Mouse (Mus musculus) adrenal gland, postnatal 4 days (tissue): ENCODE measurements around the gene Olfr1324. TPM values are rescaled to one million over a fixed set of nuclear protein-coding genes. Genes with fewer than 3 reads are reported as not detected.
"Not testable (repeated sequence)": the region's sequence is repeated elsewhere in the genome, so short reads cannot be mapped to it uniquely, and the experiment has no call there.

Experiments
- DNase-seq, 2 experiments: peaks; one replicate each; pipeline ENCODE4 v3.0.0; 2021 to 2022; ENCODE audit warnings: low spot score in 2 of 2, mixed read lengths in 2 of 2
- long read RNA-seq, 2 experiments: library from polyadenylated mRNA; stranded (forward); transcript quantifications; one replicate each; pipeline ENCODE4 v2.0.0; 2021
- total RNA-seq, 2 experiments: library from RNA; stranded (reverse); gene quantifications; 2 replicates each; pipeline ENCODE4 v1.2.3; 2021

The Olfr1324 gene
- not detected for total RNA-seq
- long read RNA-seq, experiment 1, result 0 reads
- long read RNA-seq, experiment 2, result 0 reads

GRCm38 (mm10) chrX:50428398-50428797 is at the start of gene Olfr1324:
Gene Olfr1324 (minus strand): TSS chrX:50428498.
- DNase-seq, result no peak

DNA sequence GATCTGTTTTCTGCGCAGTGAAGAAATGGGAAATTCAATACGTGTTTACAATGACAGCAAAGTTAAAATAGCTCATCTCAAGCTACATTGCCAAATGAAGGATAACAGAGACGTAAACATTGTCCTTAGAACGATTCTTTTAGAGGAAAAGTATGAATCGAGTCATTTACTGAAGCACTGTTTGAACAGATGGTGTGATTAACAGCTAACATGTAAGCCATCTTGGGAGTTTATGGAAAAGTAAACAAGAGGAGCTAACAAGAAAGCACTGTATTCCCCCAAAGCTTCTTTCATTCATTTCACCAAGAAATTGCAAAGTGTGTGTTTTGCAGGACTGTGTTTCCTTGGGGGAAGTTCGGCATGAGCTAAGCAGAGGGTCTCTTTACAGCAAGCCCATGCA is 42.0 kb upstream of the Olfr1324 start:
- DNase-seq, result not testable (repeated sequence)

DNA sequence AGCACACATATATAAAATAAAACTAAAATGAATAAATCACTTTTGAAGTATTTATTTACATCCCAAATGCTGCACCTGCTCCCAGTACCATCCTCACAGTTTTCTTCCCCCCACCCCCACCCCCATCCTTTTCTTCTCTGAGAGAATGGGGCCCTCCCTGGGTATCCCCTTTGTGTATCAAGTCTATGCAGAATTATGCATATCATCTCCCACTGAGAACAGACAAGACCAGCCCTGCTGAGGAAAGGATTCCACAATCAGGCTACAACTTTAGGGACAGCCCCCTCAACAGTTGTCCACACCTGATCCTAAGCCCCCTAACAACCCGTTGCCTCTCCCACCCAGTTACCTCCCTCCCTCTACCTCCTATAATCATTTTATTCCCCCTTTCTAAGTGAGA is 27.8 kb upstream of the Olfr1324 start:
- no peak for DNase-seq

DNA sequence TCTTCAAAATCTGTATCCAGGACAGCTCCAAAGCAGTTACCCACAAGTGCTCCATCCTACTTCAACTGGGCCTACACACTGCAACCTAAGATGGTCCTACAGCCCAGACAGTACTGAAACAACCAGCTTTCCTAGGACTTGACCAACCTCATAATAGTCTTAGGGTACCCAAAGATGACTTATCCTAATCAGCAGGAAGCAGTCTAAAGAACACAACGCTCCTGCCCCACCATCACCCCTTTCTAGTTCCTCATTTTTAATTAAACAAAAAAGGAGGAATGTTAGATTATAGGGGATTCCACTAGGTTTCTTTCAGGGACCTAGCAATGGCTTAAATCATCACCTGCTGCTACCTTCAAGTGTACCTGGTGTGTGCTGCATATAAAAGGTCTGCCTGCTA is 15.1 kb upstream of the Olfr1324 start:
- no peak for DNase-seq

DNA sequence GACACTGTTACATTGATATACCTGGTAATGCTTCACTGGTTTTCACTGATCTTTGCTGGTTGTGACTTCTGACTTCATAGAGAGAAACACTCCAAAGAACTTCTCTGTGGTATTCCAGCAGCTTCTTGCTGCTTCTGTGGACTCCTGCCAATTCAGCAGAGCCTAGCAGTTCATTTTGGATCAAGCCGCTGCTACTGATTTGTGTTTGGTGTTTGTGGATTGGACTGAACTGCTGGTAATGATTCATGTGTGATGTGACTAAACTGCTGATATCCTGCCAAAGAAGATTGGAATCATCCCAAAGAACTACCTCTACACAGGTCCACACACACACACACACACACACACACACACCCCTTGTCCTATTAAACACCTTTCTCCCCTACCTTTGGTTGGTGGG is 14.4 kb upstream of the Olfr1324 start:
- DNase-seq, result no peak

GRCm38 (mm10) chrX:50432499-50432898 is 4.2 kb upstream of the Olfr1324 start:
- no peak for DNase-seq

DNA sequence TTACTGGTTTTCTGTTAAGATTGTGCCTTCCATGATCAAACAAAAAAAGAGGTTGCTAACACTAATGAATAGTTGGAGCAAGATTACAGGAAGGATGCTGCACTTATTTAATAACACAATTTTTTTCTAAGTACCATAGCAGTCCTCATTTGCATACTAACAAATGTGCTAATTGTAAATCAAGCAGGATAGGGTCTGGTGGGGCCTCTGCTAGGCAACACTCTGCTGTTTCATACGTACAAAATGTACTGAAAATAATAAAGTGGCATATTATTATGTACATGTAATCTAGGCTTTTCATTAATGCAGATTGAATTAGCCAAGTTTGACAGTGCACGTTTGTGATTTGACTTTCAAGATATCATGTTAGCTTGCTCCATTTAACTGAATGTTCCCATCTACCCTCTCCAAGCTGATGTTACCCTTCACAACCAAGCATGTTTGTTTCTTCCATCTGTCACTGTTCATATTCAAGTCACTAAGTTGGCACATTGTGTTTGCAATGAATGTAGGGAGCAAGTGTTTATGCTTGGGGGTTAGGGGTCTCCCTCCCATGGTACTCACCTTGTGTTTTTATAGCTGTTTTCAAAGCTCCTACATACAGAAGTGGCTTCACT is 478 bp downstream of the Olfr1324 start:
- DNase-seq, result no peak

GRCm38 (mm10) chrX:50425899-50426436 is 2.3 kb downstream of the Olfr1324 start:
- DNase-seq, result no peak

GRCm38 (mm10) chrX:50410361-50410760 is 17.9 kb downstream of the Olfr1324 start:
- DNase-seq, result not testable (repeated sequence)

DNA sequence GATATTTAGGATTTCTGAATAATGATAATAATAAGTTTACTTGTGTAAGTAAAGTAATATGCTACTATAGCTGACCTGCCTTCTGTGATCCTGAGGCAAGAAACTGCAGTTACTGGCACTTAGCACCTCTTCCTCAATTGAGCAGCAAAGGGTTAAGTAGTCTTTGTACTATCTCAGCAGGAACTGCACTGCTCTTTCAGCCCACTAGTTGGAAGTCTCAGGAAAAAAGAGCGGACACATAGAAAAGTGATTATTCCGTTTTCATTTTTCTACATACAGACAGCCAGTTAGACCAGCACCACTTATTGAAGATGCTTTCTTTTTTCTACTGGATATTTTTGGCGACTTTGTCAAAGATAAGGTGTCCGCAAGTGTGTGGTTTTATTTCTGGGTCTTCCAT is 37.7 kb downstream of the Olfr1324 start:
- not testable (repeated sequence) for DNase-seq

DNA sequence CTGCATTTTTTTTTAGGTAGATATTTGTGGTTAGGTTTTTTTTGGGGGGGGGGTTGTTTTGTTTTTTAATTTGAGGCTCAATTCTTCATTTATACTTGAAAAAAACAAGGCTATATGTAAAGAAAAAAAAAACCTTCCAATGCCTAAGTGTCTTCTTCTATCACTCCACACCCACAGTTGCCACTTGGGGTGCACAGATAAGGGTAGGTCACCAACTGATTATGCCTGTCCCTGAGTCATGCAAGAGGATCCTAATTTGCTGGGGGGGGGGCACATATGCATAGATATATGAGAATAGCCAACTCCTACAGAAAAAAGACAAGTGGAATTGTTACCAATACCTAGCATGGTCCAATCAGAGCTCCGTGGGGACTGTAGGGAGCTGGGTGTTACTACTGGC is 53.3 kb downstream of the Olfr1324 start:
- no peak for DNase-seq
